Comparison of ENCODE assay signal across 9 mouse cellular contexts in genomic region chr12:108396081-108396947, GRCm38 (mm10). TPM values are rescaled to one million over a fixed set of nuclear protein-coding genes. Genes with fewer than 3 reads are reported as not detected.
DNase-seq lines count a peak whose midpoint lies in the region; ATAC-seq lines count a peak whose summit lies in the region.
"Had no signal": no experiment of that assay in that cellular context is flagged by ENCODE, and none has a peak within 500 bp of the region (broad histone marks: within the 10 kb centered on the region; RNA-seq: fewer than 3 reads in every experiment).

No protein-coding gene starts in this region.

- H3K36me3 ChIP-seq in forebrain, embryonic 15.5 days = no peaks in the 10 kb centered on the region
- H3K36me3 ChIP-seq in midbrain, embryonic 16.5 days (ENCODE audit: control insufficient read depth, insufficient read depth, low read length) = no peaks in the 10 kb centered on the region

- 33% methylated on average over 11 of the region's 11 CpGs for WGBS in forebrain, embryonic 15.5 days
- WGBS in midbrain, embryonic 16.5 days = 47% methylated on average over 11 of the region's 11 CpGs

- no peaks in the 10 kb centered on the region for H3K9me3 ChIP-seq in forebrain, embryonic 15.5 days
- no peaks in the 10 kb centered on the region for H3K9me3 ChIP-seq in midbrain, embryonic 16.5 days (replicated peaks; ENCODE audit: control insufficient read depth, low read length, poor library complexity, severe bottlenecking)

- H3K4me2 ChIP-seq in forebrain, embryonic 15.5 days (replicated peaks) = no peak overlapping the region
- no peak overlapping the region for H3K4me2 ChIP-seq in midbrain, embryonic 16.5 days (ENCODE audit: low read length)

- peaks cover 33% of the 10 kb centered on the region for H3K4me1 ChIP-seq in forebrain, embryonic 15.5 days
- peaks cover 24% of the 10 kb centered on the region for H3K4me1 ChIP-seq in midbrain, embryonic 16.5 days (ENCODE audit: control insufficient read depth, insufficient read depth, low read length)

- peak; percentile 95 for ATAC-seq in forebrain, embryonic 15.5 days (replicated peaks)
- peak; percentile 91 for ATAC-seq in midbrain, embryonic 16.5 days
- ATAC-seq in cerebellum, adult (ENCODE audit: insufficient number of reproducible peaks, low FRiP score, low TSS enrichment) = no peak

- no peak overlapping the region for H3K9ac ChIP-seq in forebrain, embryonic 15.5 days (replicated peaks)
- no peak overlapping the region for H3K9ac ChIP-seq in midbrain, embryonic 16.5 days (ENCODE audit: low read depth, low read length)

- no peak overlapping the region for H3K4me3 ChIP-seq in forebrain, embryonic 15.5 days
- H3K4me3 ChIP-seq in midbrain, embryonic 16.5 days (ENCODE audit: low read depth, low read length) = no peak overlapping the region

- DNase-seq in layer of hippocampus, adult 11-12 months (ENCODE audit: low spot score) = peak; percentile 56
- DNase-seq in layer of hippocampus, postnatal 25 days (ENCODE audit: extremely low spot score in 1 of 2, low spot score in 1 of 2) = no peak
- peak; percentile 70 for DNase-seq in kidney, postnatal 14 days
- no peak for DNase-seq in adipocyte (ENCODE audit: low spot score)
- no peak for DNase-seq in spleen, adult 12 weeks (ENCODE audit: low spot score)

- no peaks in the 10 kb centered on the region for H3K27me3 ChIP-seq in forebrain, embryonic 15.5 days
- no peaks in the 10 kb centered on the region for H3K27me3 ChIP-seq in midbrain, embryonic 16.5 days (ENCODE audit: control insufficient read depth, insufficient read depth, low read depth, low read length)

- peak overlapping the region; percentile 78 for H3K27ac ChIP-seq in forebrain, embryonic 15.5 days (replicated peaks)
- peak overlapping the region; percentile 77 for H3K27ac ChIP-seq in midbrain, embryonic 16.5 days (ENCODE audit: low read length)

RNA-seq across cellular contexts. Expression of gene Eml1, which starts 25.6 kb away (rescaled TPM):
- 10 to 100 TPM; 48.3 to 49.7 TPM for total RNA-seq in layer of hippocampus, postnatal 25 days (2021)
- 58.6 and 65.7 TPM in 2 replicates for polyA plus RNA-seq in forebrain, embryonic 15.5 days (2015; fragmentation: Nextera tagmentation; extraction: Ambion mirVana)
- polyA plus RNA-seq in midbrain, embryonic 16.5 days (2015; fragmentation: Nextera tagmentation; extraction: Ambion mirVana) = 47.6 and 57.4 TPM in 2 replicates
- total RNA-seq: MEL had no signal

Comparison
In these comparisons a context has a peak if more than half of its experiments do, and no peak if none do; other contexts are left out.
1. DNase-seq: peak in layer of hippocampus, adult 11-12 months (single experiment) and kidney, postnatal 14 days (single experiment); none in layer of hippocampus, postnatal 25 days (0 of 2), adipocyte (single experiment) and spleen, adult 12 weeks (single experiment).